Mouse (Mus musculus) lung, adult 2 months (tissue): ENCODE measurements around the gene Cars. TPM values are rescaled to one million over a fixed set of nuclear protein-coding genes. Genes with fewer than 3 reads are reported as not detected.

ENCODE experiments used
- DNase-seq: peaks from one replicate; pipeline ENCODE4 v3.0.0; 2022
- H3K4me1 ChIP-seq: fragments of 200-500 bp; 2 replicates; pipeline ENCODE4 v1.6.1; 2011; ENCODE audit warnings: low read length; ENCODE audit not compliant: control insufficient read depth, insufficient read depth
- H3K4me3 ChIP-seq: fragments of 200-500 bp; replicated peaks from 2 replicates; pipeline ENCODE3; 2011; ENCODE audit warnings: low read depth, mild to moderate bottlenecking, control low read depth, low read length; ENCODE audit errors: extremely low read depth
- CTCF ChIP-seq: fragments of 200-500 bp; IDR thresholded peaks from 2 replicates; pipeline ENCODE4 v1.5.1; 2011; ENCODE audit warnings: mild to moderate bottlenecking, low read length, control low read depth; ENCODE audit not compliant: insufficient read depth
- POLR2A ChIP-seq: fragments of 200-500 bp; IDR thresholded peaks from 2 replicates; pipeline ENCODE4 v1.6.1; 2011; ENCODE audit warnings: low read depth, mild to moderate bottlenecking, control low read depth, low read length, borderline replicate concordance; ENCODE audit errors: extremely low read depth
- WGBS: fragments of 180-500 bp; shearing (Covaris S2); methylation state at CpG from one replicate; pipeline ENCODE4 v1.1.7; 2018; 5-methylcytosine and 5-hydroxymethylcytosine counted together
- polyA plus RNA-seq: library from polyadenylated mRNA; depleted of rRNA; stranded (reverse); fragments of >200 nt; gene quantifications from 2 replicates; pipeline ENCODE4 v1.2.3, GENCODE M21; 2012; rRNA removed

The Cars gene
- polyA plus RNA-seq, 1 experiment = 17.1 TPM

DNA sequence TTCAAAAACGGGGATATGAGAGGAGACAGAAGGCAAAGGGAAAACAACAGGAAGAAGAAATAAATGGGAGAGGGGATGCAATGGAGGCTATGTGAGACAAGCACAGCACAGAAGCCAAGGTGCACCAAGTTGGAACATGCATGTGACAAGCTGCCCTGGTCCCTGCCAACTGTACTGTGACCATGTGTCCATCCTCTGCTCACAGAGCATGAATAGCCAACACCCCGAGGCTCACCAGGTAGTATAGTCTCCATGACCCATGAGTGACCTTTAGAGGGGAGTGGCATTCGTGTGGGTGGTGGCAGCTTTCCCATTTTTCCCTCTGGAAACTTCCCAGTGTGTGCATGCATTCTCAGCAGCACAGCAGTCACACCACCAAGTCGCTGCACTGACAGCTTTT lies 80.6 kb downstream of the Cars start:
- no peaks in the 10 kb centered on the region for H3K4me1 ChIP-seq
- TF ChIP-seq CTCF = no peak
- no peak for TF ChIP-seq POLR2A
- H3K4me3 ChIP-seq = no peak overlapping the region
- DNase-seq = no peak
- 57% methylated on average over 4 of the region's 4 CpGs for WGBS

DNA sequence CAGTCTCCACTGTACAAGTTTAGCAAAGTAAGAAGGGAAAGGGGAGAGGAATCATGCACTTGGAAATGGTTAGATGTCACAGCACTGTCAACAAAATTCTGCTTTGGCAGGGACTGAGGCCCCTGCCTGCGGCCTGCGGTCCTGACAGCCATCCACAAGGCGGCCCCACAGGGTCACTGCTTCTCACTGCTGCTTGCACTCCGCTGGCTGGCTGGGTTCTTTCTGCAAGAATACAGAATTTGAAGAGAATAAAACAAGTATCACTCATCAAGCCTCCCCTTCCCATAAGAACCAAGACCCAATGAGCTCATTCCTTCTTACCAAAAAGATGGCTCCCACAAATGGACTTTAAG lies 85.5 kb downstream of the Cars start:
- Histone ChIP-seq H3K4me1 (no peaks in the 10 kb centered on the region), H3K4me3 (no peak overlapping the region)
- TF ChIP-seq POLR2A = no peak
- TF ChIP-seq CTCF = no peak
- no peak for DNase-seq
- 86% methylated on average over 4 of the region's 4 CpGs for WGBS

DNA sequence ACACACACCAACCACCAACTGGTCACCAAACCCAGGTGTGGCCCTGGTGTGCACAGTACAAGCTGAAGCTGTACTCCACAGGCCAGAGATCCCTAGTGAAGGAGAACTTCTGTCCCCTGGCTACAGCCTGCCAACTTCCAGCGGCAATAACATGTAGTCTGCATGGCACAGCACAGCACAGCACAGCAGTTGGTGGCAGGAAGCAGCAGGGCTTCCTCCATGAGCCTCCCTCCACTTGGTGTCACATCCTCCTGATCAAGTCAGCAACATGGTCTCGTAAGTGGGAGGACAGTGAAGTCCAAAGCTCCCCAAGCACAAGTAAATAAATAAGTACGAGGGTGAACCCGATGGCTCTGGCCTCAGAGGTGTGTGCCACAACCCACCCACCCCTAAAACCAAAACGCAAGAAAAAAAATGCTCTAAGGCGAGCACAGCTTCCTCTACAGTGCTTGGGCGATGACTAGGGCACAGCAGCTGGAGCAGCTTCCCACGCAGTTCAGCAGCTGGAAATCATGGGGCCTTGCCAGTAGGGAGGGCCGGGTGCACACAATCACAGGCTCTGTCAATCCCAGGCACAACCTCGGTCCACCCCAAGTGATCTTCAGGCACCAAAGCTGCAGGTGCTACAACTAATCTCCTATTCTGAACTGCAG lies 86.0 kb downstream of the Cars start:
- 63% methylated on average over 10 of the region's 10 CpGs for WGBS
- Histone ChIP-seq H3K4me3 (no peak overlapping the region), H3K4me1 (no peaks in the 10 kb centered on the region)
- no peak for TF ChIP-seq POLR2A
- TF ChIP-seq CTCF = no peak
- no peak for DNase-seq

DNA sequence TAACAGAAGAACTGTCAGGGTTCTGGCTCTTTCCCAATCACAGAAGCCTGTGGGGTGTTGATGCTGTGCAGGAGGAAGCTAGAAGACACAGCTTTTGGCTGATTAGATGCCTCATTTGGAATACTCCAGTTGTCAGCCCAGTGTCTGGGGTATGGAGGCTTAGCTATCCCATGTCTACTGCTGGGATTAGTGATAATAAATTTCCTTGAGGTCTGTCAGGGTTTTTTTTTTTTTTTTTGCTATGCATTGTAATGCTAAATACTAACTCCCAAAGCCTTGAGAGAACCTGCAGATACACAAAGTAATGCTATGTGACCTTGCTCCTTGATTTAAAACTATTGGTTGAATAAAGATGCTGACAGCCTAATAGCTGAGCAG lies 88.6 kb downstream of the Cars start:
- Histone ChIP-seq H3K4me1 (no peaks in the 10 kb centered on the region), H3K4me3 (no peak overlapping the region)
- TF ChIP-seq POLR2A = no peak
- no peak for TF ChIP-seq CTCF
- no peak for DNase-seq

DNA sequence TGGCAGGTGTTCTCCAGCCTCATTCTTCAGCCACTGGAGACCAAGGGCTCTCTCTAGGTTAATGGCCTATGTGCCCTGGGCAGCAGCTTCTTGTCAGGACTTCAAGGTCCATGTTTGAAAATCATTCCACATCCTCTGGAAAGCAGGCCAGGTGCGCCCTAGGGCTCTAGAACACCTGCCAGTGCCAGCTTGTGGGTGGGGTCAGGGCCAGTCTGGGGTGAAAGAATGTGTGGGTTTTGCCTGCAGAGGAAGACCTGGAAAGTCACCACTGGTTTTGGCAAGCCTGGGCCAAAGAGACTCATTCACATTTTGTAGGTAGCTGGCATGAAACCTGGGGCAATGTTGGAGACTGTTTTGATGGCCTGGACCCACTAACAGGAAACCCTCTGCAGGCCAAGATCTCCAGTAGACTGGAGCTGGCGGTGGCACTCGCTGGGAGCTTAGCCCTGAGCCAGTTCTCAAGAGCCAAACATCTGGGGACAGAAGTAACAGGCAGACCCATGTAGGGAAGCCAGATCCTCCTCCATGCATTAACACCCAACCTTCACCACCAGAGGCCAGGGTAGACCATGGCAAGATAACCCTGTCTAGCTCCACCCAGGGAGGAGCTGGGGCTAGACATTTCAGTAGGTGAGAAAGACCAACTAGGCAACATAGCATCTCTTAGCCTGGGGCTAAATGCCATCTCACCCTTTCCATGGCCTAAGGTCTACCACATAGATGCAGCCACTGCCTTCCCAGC lies 89.1 kb downstream of the Cars start:
- WGBS = 80% methylated on average over 3 of the region's 3 CpGs
- Histone ChIP-seq H3K4me1 (no peaks in the 10 kb centered on the region), H3K4me3 (no peak overlapping the region)
- no peak for DNase-seq
- TF ChIP-seq CTCF = no peak
- TF ChIP-seq POLR2A = no peak

DNA sequence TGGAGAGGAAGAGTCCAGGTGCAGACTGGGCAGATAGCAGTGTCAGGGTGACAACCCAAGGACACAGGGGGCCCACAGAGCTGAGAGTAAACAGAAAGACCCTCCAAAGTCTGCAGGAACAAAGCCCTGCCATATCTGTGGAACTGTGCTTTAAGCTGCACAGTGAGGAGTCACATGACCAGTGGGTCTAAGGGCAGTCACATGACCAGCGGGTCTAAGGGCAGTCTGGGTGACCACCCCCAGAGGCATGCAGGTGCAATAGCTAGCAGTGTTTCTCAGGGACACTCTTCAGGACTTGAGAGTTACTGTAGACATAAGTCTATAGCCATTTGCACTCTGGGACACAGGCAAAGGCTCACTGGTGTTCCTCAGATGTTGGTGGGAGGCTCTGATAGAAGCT lies 90.3 kb downstream of the Cars start:
- Histone ChIP-seq H3K4me3 (no peak overlapping the region), H3K4me1 (no peaks in the 10 kb centered on the region)
- no peak for DNase-seq
- 78% methylated on average over 1 of the region's 1 CpGs for WGBS
- TF ChIP-seq POLR2A = no peak
- TF ChIP-seq CTCF = no peak

Other genes starting within 250 kb of the Cars start
- 31.6 and 34.5 TPM in 2 replicates for gene Cdkn1c, start 139.0 kb downstream of the Cars start, polyA plus RNA-seq
- 27.2 and 29.1 TPM in 2 replicates for gene Slc22a18, start 126.4 kb downstream of the Cars start, polyA plus RNA-seq
- gene Phlda2, start 96.9 kb downstream of the Cars start, polyA plus RNA-seq = 5.1 and 6.1 TPM in 2 replicates
- gene Nap1l4, start 51.0 kb downstream of the Cars start, polyA plus RNA-seq = 41.9 and 57.7 TPM in 2 replicates
- gene Tnfrsf26, start 28.6 kb upstream of the Cars start, polyA plus RNA-seq = 0.76 and 1.8 TPM in 2 replicates
- gene Tnfrsf22, start 49.6 kb upstream of the Cars start, polyA plus RNA-seq = 5.7 and 6.5 TPM in 2 replicates
- gene Tnfrsf23, start 85.8 kb upstream of the Cars start, polyA plus RNA-seq = 3.0 and 5.3 TPM in 2 replicates
- 103 and 125 TPM in 2 replicates for gene Osbpl5, start 156.9 kb upstream of the Cars start, polyA plus RNA-seq
- gene Mrgprg, start 166.9 kb upstream of the Cars start, polyA plus RNA-seq = not detected in 2 replicates
- gene Mrgpre, start 184.4 kb upstream of the Cars start, polyA plus RNA-seq = 2.2 and 3.2 TPM in 2 replicates
- gene Nadsyn1, start 222.8 kb upstream of the Cars start, polyA plus RNA-seq = 9.9 and 10.7 TPM in 2 replicates
- 63.4 and 86.7 TPM in 2 replicates for gene Dhcr7, start 223.1 kb upstream of the Cars start, polyA plus RNA-seq